Mouse (Mus musculus) heart, postnatal 0 days (tissue): Measurements from ENCODE around the gene Snx9. TPM values are rescaled to one million over a fixed set of nuclear protein-coding genes. Genes with fewer than 3 reads are reported as not detected.

Experiments used
- ATAC-seq: fragments of 200-750 bp; cut with Nextera tagmentation; 2 replicates; pipeline ENCODE4 v1.8.0; 2017; ENCODE audit warnings: low read depth, moderate number of reproducible peaks, moderate library complexity; ENCODE audit not compliant: insufficient read depth
- DNase-seq: peaks from one replicate; pipeline ENCODE4 v3.0.0-alpha.2; 2016; ENCODE audit warnings: low spot score
- H3K27ac ChIP-seq: fragments of 300-500 bp; sonication (generic); 2 replicates; pipeline ENCODE4 v1.5.1; 2014; ENCODE audit warnings: low read depth, mild to moderate bottlenecking
- H3K27me3 ChIP-seq: fragments of 300-500 bp; sonication (generic); 2 replicates; pipeline ENCODE4 v1.6.1; 2014; ENCODE audit warnings: low read length, mixed read lengths; ENCODE audit not compliant: control insufficient read depth, insufficient read depth
- H3K36me3 ChIP-seq: fragments of 300-500 bp; sonication (generic); replicated peaks from 2 replicates; pipeline ENCODE4 v1.6.1; 2014; ENCODE audit warnings: low read length, mixed read lengths; ENCODE audit not compliant: control insufficient read depth, insufficient read depth
- H3K4me1 ChIP-seq: fragments of 300-500 bp; sonication (generic); 2 replicates; pipeline ENCODE4 v1.6.1; 2014; ENCODE audit warnings: antibody characterized with exemption; ENCODE audit not compliant: control insufficient read depth, insufficient read depth
- H3K4me2 ChIP-seq: fragments of 300-500 bp; sonication (generic); 2 replicates; pipeline ENCODE4 v1.6.1; 2014; ENCODE audit warnings: low read depth, mild to moderate bottlenecking, low read length, moderate library complexity
- H3K4me3 ChIP-seq: fragments of 300-500 bp; sonication (generic); 2 replicates; pipeline ENCODE4 v1.5.1; 2014; ENCODE audit warnings: low read depth, low read length
- H3K9ac ChIP-seq: fragments of 300-500 bp; sonication (generic); replicated peaks from 2 replicates; pipeline ENCODE4 v1.6.1; 2014; ENCODE audit warnings: low read depth, low read length, mixed read lengths
- H3K9me3 ChIP-seq: fragments of 300-500 bp; sonication (generic); replicated peaks from 2 replicates; pipeline ENCODE4 v1.6.1; 2016; ENCODE audit warnings: low read length; ENCODE audit not compliant: control insufficient read depth
- CTCF ChIP-seq: IDR thresholded peaks from 2 replicates; pipeline ENCODE4 v1.5.1; 2016; ENCODE audit warnings: antibody characterized with exemption, control low read depth, low read depth
- EP300 ChIP-seq: IDR thresholded peaks from 2 replicates; pipeline ENCODE4 v1.6.1; 2016; ENCODE audit warnings: antibody characterized with exemption, low read depth
- WGBS: fragments of 180-500 bp; shearing (Covaris S2); extraction: QIAGEN DNeasy Blood & Tissue Kit; methylation state at CpG from one replicate; pipeline ENCODE4 v1.1.7; 2014; 5-methylcytosine and 5-hydroxymethylcytosine counted together
- polyA plus RNA-seq: library from polyadenylated mRNA; unstranded; fragments of >200 nt; fragmentation: Nextera tagmentation; extraction: Ambion mirVana; gene quantifications from 2 replicates; pipeline ENCODE4 v1.2.1, GENCODE M21; 2015
- total RNA-seq: library from RNA; depleted of rRNA; stranded (reverse); fragments of >200 nt; gene quantifications from 2 replicates; pipeline ENCODE4 v1.2.3, GENCODE M21; 2014; ENCODE audit warnings: low replicate concordance

The Snx9 gene
- total and polyA plus RNA-seq, 2 experiments from 2014 or later, result 16.0 to 21.0 TPM

- H3K27ac ChIP-seq, result no peak overlapping the region
- 88% methylated on average over 1 of the region's 1 CpGs for WGBS
- DNase-seq (no peak), ATAC-seq (no peak)
- 0 out of 2 replicates have a peak, but pooled peaks cover 4% of the 10 kb centered on the region for H3K4me1 ChIP-seq
- no peak overlapping the region for H3K4me3 ChIP-seq
- H3K9me3 ChIP-seq, result no peaks in the 10 kb centered on the region
- no peaks in the 10 kb centered on the region for H3K27me3 ChIP-seq
- no peak for TF ChIP-seq CTCF
- no peak for TF ChIP-seq EP300
- no peak overlapping the region for H3K4me2 ChIP-seq
- H3K9ac ChIP-seq, result no peak overlapping the region
- no peaks in the 10 kb centered on the region for H3K36me3 ChIP-seq
These were observed 9.8 kb upstream of the Snx9 start for GRCm38 (mm10) chr17:5831257-5831806.

DNA sequence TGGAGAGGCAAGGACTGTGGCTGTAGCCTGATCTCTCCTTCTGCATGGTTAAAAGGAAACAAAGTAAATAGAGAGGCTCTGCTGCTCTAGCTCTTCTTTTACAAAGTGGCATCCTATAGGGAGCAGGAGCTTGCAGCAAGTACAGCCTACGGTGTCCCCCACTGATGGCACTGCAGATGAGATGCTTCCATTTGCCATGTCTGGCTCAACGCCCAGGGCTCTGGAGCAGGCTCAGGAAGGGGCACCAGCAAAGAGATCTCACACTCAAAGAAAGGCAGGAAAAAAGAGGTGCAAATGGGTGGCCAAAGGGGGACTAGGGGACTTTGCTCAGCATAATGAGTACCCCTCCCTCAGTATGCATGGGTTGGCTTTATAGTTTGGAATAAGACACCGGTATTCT lies 7.0 kb upstream of the Snx9 start:
- no peaks in the 10 kb centered on the region for H3K4me1 ChIP-seq
- H3K36me3 ChIP-seq, result no peaks in the 10 kb centered on the region
- DNase-seq, result no peak
- 76% methylated on average over 3 of the region's 3 CpGs for WGBS
- TF ChIP-seq CTCF (no peak), EP300 (no peak)
- H3K4me3 ChIP-seq, result no peak overlapping the region
- no peaks in the 10 kb centered on the region for H3K9me3 ChIP-seq
- no peak for ATAC-seq
- H3K4me2 ChIP-seq, result no peak overlapping the region
- H3K27ac ChIP-seq, result no peak overlapping the region
- no peak overlapping the region for H3K9ac ChIP-seq
- H3K27me3 ChIP-seq, result no peaks in the 10 kb centered on the region

GRCm38 (mm10) chr17:5834798-5835328 lies 6.3 kb upstream of the Snx9 start:
- Histone ChIP-seq H3K27me3 (no peaks in the 10 kb centered on the region), H3K9me3 (no peaks in the 10 kb centered on the region), H3K4me3 (no peak overlapping the region), H3K4me1 (peaks cover 2% of the 10 kb centered on the region; the same call in 1 of the 2 replicates), H3K4me2 (no peak overlapping the region), H3K27ac (no peak overlapping the region), H3K36me3 (no peaks in the 10 kb centered on the region), H3K9ac (no peak overlapping the region)
- no peak for DNase-seq
- ATAC-seq, result no peak
- WGBS, result 50% methylated on average over 3 of the region's 3 CpGs
- no peak for TF ChIP-seq EP300
- TF ChIP-seq CTCF, result no peak

- no peak for ATAC-seq
- WGBS, result 76% methylated on average over 5 of the region's 5 CpGs
- Histone ChIP-seq H3K9me3 (no peaks in the 10 kb centered on the region), H3K27ac (no peak overlapping the region; the same call in 1 of the 2 replicates), H3K4me1 (peaks cover 22% of the 10 kb centered on the region), H3K9ac (no peak overlapping the region), H3K4me2 (peak overlapping the region; percentile 75; the same call in 1 of the 2 replicates), H3K4me3 (no peak overlapping the region), H3K36me3 (no peaks in the 10 kb centered on the region), H3K27me3 (no peaks in the 10 kb centered on the region)
- TF ChIP-seq CTCF (no peak), EP300 (no peak)
- no peak for DNase-seq
These were observed 1.4 kb upstream of the Snx9 start for GRCm38 (mm10) chr17:5839549-5840240.

DNA sequence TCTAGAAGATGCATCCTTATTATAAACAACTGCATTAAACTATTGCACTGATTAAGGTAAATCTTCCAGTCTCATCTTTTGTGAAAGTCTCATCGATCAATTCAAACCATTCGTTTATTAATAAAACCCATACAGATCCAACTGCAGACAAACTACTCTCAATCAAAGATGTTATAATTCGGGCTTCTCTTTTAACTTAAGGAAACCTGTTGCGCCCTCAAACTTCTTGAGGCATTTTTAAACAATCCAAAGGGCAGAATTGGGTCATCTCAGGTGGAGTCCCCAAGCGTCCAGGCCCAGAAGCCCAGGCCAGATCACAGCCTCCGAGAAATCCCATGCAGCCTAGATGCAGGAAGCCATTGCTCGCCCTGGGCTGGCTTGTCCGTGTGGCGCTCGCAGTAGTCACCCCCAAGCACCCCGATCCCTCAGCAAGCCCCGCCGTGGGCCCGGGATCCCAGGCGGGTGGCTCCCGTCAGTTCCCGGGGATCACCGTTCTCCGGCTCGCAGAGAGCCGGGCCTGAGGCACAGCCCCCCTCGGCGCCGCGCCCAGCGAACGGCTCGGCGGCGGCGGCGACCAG lies 490 bp upstream of the Snx9 start:
- Histone ChIP-seq H3K4me3 (peak overlapping the region; percentile 87), H3K27me3 (no peaks in the 10 kb centered on the region), H3K4me2 (peak overlapping the region; percentile 75), H3K9ac (peak overlapping the region; percentile 99), H3K4me1 (peaks cover 24% of the 10 kb centered on the region), H3K36me3 (no peaks in the 10 kb centered on the region), H3K27ac (peak overlapping the region; percentile 100), H3K9me3 (no peaks in the 10 kb centered on the region)
- 5% methylated on average over 32 of the region's 32 CpGs for WGBS
- no peak for TF ChIP-seq CTCF
- no peak for TF ChIP-seq EP300
- ATAC-seq (peak; percentile 62), DNase-seq (peak; percentile 38)
